Mouse (Mus musculus): ENCODE measurements around the gene Troap. TPM values are rescaled to one million over a fixed set of nuclear protein-coding genes. Genes with fewer than 3 reads are reported as not detected.

Troap gene
- polyA plus RNA-seq, 1 experiment, result 72.8 TPM

GRCm38 (mm10) chr15:99093291-99094258, 19.2 kb downstream of the Troap start:
- TF ChIP-seq GATA1 (IDR thresholded peaks at IDR 0.05; ENCODE audit: low read length), result no peak

GRCm38 (mm10) chr15:99094631-99095270, 20.4 kb downstream of the Troap start:
- TF ChIP-seq GATA1 (IDR thresholded peaks at IDR 0.05; ENCODE audit: low read length), result no peak

- TF ChIP-seq GATA1 (IDR thresholded peaks at IDR 0.05; ENCODE audit: low read length), result no peak
Measured at GRCm38 (mm10) chr15:99095356-99095755, 21.0 kb downstream of the Troap start.

GRCm38 (mm10) chr15:99096061-99096793, 21.9 kb downstream of the Troap start:
- TF ChIP-seq GATA1 (IDR thresholded peaks at IDR 0.05; ENCODE audit: low read length), result no peak

- no peak for TF ChIP-seq GATA1 (IDR thresholded peaks at IDR 0.05; ENCODE audit: low read length)
Measured at GRCm38 (mm10) chr15:99096831-99097500, 22.6 kb downstream of the Troap start.

- TF ChIP-seq GATA1 (IDR thresholded peaks at IDR 0.05; ENCODE audit: low read length), result no peak
Measured at GRCm38 (mm10) chr15:99097840-99098492, 23.6 kb downstream of the Troap start.

- TF ChIP-seq GATA1 (IDR thresholded peaks at IDR 0.05; ENCODE audit: low read length), result no peak
Measured at GRCm38 (mm10) chr15:99098493-99098861, 24.1 kb downstream of the Troap start.

- no peak for TF ChIP-seq GATA1 (IDR thresholded peaks at IDR 0.05; ENCODE audit: low read length)
Measured at GRCm38 (mm10) chr15:99099139-99099556, 24.8 kb downstream of the Troap start.

GRCm38 (mm10) chr15:99099984-99100383, 25.6 kb downstream of the Troap start:
- TF ChIP-seq GATA1 (IDR thresholded peaks at IDR 0.05; ENCODE audit: low read length), result no peak

- no peak for TF ChIP-seq GATA1 (IDR thresholded peaks at IDR 0.05; ENCODE audit: low read length)
Measured at GRCm38 (mm10) chr15:99105238-99105637, 30.9 kb downstream of the Troap start.

- TF ChIP-seq GATA1 (IDR thresholded peaks at IDR 0.05; ENCODE audit: low read length), result no peak
Measured at GRCm38 (mm10) chr15:99107866-99108265, 33.5 kb downstream of the Troap start.

- no peak for TF ChIP-seq GATA1 (IDR thresholded peaks at IDR 0.05; ENCODE audit: low read length)
Measured at GRCm38 (mm10) chr15:99111139-99111538, 36.8 kb downstream of the Troap start.

GRCm38 (mm10) chr15:99111809-99112208, 37.4 kb downstream of the Troap start:
- no peak for TF ChIP-seq GATA1 (IDR thresholded peaks at IDR 0.05; ENCODE audit: low read length)

- no peak for TF ChIP-seq GATA1 (IDR thresholded peaks at IDR 0.05; ENCODE audit: low read length)
Measured at GRCm38 (mm10) chr15:99112843-99113395, 38.5 kb downstream of the Troap start.

Measured in G1E-ER4 (cell line).